Mouse (Mus musculus) cerebellum, adult 9-10 months (tissue): ENCODE data around the gene Thsd7a.

Experiments
- DNase-seq: peaks from one replicate; pipeline ENCODE4 v3.0.0; 2022

The Thsd7a gene

GRCm38 (mm10) chr6:12500888-12501287 lies 248.3 kb downstream of the Thsd7a start:
- DNase-seq, result no peak

- no peak for DNase-seq
Observed at GRCm38 (mm10) chr6:12499866-12500265, 249.3 kb downstream of the Thsd7a start.

DNA sequence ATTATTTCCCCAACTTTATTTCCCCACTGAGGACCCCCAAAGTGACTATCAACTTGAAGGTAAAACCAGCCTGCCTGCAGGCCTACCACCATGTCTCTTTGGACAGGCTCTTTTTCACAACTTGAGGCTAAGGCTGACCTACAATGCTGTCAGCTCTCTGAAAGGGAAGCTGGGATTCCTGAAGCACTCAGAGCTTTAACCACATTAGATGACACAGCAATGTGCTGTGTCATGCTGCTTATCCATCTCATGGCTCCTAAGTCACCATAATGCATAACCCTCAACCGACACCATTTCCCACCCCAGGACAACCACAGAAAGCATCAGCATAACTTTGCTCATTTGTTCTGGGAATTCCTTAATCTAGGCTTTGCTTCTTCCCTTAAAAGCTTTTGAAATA lies 255.6 kb downstream of the Thsd7a start:
- no peak for DNase-seq

GRCm38 (mm10) chr6:12488882-12489281 lies 260.3 kb downstream of the Thsd7a start:
- DNase-seq, result no peak

- no peak for DNase-seq
Observed at GRCm38 (mm10) chr6:12481527-12482163, 267.6 kb downstream of the Thsd7a start.

- DNase-seq, result no peak
Observed at GRCm38 (mm10) chr6:12478359-12478758, 270.9 kb downstream of the Thsd7a start.

DNA sequence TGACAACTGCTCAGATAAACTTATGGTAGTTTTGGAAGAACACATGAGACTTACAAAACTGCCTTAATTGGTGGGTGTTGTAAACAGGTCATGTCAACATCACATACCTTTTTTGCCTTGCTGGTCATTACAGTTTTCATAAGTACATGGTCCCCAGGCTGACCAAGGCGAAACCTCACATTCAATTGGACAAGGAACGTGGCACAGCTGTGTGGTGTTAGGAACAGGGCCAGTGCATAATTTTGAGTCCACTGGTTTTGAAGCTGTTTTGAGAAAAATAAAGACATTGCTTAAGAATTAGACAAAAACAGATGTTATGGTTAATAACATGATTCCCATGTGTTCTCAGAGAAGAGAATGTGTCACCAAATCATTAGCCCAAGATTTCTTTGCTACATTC lies 278.3 kb downstream of the Thsd7a start:
- DNase-seq, result no peak

GRCm38 (mm10) chr6:12467339-12468124 lies 281.7 kb downstream of the Thsd7a start:
- DNase-seq, result no peak

DNA sequence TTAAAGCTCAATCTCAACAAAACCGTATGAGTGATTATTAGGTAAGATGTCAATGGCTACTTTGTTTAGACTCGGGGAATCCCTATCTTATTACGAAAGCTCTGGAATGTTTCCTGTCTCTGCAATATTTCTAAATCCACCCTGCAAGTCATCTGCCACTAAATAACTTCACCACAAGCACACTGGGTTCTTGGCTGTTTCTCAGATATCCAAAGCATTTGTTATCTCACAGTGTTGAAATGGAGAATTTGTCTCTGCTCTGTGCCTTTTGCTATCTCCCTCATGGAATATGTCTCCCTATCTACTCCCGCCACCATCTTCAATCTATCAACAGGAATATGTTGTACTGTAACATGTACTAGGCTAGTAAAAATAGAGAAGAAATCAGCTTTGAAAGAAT lies 290.4 kb downstream of the Thsd7a start:
- DNase-seq, result no peak

GRCm38 (mm10) chr6:12457451-12457850 lies 291.8 kb downstream of the Thsd7a start:
- no peak for DNase-seq

- DNase-seq, result no peak
Observed at GRCm38 (mm10) chr6:12454876-12455485, 294.2 kb downstream of the Thsd7a start.

DNA sequence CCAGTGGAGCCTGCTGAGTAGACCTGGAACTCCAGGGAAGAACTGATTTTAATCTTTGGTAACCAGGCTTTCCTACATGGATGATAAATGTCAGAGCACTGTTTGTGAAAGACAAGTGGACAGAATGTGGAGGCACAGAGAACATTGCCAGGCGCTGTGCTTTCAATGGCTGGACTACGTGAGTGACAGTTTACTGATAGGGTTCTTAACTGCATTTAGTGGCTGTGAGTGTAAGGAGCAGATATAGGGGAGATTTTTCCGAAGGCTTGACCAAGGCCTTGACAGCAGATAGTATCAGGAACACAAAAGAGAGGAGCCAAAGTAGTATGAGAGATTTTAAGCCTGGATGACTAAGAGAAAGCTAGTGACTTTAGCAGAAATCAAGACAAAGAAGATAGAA lies 295.1 kb downstream of the Thsd7a start:
- no peak for DNase-seq

- no peak for DNase-seq
Observed at GRCm38 (mm10) chr6:12448851-12449250, 300.4 kb downstream of the Thsd7a start.

GRCm38 (mm10) chr6:12445486-12445885 lies 303.7 kb downstream of the Thsd7a start:
- DNase-seq, result no peak

GRCm38 (mm10) chr6:12439561-12439960 lies 309.6 kb downstream of the Thsd7a start:
- no peak for DNase-seq

- DNase-seq, result no peak
Observed at GRCm38 (mm10) chr6:12419070-12419469, 330.1 kb downstream of the Thsd7a start.

DNA sequence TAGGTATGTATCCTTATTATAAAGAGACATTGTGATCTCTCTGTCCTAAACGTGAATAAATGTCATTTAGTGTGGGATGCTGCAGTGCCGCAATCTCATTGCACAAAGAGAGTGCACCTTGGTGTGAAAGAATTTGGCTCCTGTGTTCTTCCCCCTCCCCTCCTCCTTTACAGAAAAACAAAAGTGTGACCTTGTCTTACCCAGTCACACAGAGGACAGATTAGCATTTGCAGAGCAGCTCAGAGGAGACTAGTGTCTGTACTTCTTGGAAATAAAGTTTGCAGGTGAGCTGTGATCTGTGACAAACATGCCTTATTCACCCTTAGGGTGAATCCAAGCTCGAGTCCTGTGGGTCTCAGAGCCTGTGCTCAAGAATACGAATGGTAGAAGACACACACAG lies 332.2 kb downstream of the Thsd7a start:
- no peak for DNase-seq

DNA sequence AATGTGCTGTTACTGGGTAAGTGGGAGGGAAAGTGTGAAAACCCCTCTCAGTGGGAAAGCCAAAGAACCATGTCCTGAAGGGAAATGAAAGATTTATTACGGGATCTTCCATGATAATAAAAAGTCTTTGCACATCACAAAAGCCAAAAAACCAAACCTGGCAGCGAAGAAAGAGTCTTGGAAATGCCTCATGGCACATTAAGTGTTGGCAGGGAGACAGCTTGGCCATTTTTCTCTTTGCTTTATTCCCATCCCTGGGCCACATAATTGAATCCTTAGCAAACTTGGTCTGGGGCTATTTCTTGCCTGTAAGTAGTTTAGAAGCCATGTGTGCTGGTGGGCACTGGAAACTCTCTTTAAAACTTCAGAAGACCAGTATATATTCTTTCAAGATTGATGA lies 344.8 kb downstream of the Thsd7a start:
- DNase-seq, result no peak

DNA sequence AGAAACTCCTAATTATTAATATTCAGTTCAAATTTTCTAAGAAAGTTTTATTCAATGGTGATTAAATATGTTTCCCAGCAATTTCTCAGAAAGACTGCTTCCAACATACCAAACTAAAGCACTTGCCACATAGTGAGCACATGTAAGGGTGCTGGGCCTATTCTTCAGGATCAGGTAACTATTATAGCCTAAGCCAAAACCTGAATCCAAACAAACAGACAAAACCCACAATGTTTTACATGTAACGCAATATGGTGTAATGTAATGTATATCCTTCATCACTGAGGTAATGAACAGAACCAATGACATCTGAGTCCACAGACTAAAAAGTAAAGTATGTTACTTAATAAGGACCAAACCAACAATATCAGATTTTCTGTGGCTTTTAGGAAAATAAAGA lies 346.2 kb downstream of the Thsd7a start:
- no peak for DNase-seq

DNA sequence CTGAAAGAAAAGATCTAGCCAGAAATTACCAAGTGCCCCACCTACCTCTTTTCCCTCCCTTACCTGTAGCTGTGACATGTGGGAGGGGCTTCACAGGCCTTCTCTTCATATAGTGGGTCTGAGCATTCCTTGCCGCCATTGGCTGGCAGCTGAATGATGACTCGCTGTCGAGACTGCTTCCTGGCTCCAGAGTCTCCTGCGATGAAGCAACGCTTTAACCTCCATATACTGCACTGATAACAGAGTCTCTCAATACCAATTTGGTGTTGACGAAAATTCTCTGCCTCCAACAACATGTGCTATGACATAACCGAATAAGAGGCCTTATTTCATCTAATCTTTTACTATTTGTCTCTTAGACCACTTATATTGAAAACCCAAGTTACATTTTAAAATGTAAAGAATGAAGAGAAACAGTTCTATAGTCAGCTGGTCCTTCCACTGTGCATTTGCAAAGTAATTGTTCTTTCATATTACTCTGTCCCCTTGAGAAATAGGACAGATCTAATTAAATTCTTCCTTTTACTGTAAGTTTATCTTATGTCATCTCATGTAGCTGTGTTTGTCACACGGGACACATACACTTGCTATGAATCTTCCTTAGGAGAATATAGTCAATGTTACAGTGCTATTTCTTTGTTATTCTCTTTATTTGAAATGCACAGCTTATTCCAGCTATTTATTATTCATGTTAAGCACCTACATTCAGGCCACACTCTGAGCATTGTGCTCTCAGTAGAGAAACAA lies 351.3 kb downstream of the Thsd7a start:
- no peak for DNase-seq

GRCm38 (mm10) chr6:12393574-12394380 lies 355.4 kb downstream of the Thsd7a start:
- no peak for DNase-seq

DNA sequence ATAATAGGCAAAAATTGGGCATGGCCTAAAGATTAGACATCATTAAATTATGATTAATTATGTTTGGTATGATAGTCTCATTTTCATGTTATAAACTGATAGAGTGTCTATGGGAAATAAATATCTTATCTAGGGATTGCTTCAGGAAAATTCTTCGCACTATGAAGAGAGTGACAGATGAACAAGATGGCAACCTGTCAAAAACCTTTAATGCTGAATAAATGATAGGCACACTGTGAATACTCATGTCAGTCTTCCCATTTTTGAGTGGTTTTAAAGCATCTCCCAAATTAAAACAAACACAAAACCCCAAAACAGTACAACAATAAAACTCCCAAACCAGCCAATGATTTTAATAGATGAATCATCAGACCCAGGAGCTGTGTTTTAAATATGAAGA lies 362.5 kb downstream of the Thsd7a start:
- DNase-seq, result no peak

DNA sequence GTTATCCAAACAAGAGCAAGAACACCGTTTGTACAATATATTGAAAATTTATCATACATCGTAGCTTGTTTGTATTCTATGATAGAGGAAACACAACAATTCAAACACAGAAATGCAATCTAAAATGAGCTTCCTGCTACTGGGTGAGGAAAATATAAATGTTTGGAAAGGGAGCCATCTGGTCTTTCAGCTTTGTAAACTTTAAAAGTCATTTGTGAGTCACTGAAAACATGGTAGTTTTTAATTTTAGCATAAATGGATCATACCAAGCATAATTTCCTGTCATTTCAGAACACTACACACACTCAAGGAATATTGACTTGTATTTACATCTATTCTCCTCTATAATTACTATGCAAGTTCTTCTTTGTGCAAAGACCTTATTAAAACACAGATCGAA lies 363.6 kb downstream of the Thsd7a start:
- no peak for DNase-seq
